Mouse (Mus musculus) T-helper 17 cell (primary cell): ENCODE measurements around the gene Gramd4.
"Not testable (repeated sequence)": the region's sequence is repeated elsewhere in the genome, so short reads cannot be mapped to it uniquely, and the experiment has no call there.

Experiments
- in situ Hi-C, 2 experiments: fragments of 300-600 bp; cut with MboI, MseI; formaldehyde crosslinking; loops; 1 replicate in 1 of 2; 2 replicates in 1 of 2; pipeline ENCODE4 v1.15.1; 2025; ENCODE audit warnings: high pct_unique_total_duplicates in 2 of 2

Gramd4 gene

DNA sequence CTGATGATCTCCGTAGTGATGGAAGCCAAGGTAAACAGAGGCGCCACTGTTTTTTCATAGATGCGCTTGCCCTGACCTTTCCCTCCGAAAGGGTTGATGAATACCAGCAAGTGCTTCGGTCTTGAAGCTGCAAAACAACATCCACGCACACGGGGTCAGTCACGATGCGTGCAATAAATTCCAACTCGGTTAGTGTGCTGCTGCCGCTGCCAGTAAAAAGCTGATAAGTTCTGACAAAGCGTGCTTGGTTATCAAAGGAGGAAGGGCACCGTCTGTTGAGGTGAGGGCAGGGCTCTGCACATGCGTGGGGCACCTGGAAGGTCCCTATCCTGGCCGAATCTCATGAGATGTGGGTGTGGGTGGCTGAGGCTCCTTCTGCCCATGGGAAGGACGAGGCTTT is 101.6 kb downstream of the Gramd4 start:
- in situ Hi-C loops = no loop called here

DNA sequence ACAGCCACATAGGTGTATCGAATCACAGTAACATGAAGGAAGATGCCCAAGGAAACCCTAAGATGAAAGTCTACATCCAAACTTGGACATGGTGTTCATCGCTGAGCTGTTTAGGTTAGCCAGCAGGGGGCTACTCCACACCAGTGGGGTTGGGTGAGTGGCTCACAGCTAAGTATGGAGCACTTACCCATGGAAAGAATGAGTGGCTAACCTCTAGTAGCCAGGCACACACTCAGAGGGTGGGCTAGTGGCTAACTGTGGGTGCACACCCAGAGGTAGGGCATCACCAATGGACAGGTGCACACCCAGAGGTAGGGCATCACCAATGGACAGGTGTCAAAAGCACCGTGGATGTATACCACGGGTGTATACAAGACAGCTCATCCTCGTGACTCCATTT is 102.2 kb downstream of the Gramd4 start:
- in situ Hi-C loops = no loop called here

GRCm38 (mm10) chr15:86160906-86161305 is 103.4 kb downstream of the Gramd4 start:
- in situ Hi-C loops = no loop called here

DNA sequence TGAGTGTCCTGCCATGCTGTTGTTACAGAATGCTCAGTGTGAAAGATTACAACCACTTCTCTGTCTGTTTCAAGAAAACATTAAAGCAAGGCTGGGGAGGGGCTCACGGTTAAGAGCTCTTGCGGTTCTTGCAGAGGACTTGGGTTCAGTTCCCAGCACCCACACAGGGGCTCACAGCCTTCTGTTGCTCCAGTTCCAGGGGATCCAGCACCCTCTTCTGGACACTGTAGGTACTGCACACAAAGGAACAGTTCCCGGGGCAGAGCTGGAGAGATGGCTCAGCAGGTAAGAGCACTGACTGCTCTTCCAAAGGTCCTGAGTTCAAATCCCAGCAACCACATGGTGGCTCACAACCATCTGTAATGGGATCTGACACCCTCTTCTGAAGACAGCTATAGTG is 104.3 kb downstream of the Gramd4 start:
- in situ Hi-C loops = not testable (repeated sequence)

DNA sequence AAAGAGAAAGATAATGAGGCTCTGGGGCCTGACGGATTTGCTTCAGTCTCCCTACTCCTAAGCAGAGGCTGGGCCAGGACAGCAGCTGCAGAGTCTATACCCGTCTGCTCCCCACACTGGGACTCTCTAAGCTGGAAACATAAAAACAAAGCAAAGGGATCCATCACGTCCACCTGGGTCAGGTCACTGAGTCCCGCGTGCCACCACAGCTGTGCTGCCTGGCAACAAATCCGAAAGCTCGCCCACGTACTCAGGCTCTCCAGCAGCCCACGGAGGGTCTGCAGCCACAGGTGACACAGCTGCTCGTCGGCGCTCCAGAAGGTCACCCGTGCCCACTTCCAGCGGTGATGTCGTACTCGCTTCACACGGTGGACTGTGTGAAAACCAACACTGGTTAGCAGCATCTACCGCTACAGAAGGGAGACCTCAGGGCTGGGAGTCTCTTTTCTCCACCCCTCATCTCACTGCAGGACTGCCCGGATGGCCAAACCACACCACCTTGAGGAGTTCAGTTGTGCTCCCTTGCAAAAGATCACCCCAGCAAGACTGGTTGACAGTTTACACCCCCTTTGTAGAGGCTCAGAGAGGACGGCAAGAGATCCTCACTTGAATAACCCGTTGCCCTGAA is 107.3 kb downstream of the Gramd4 start:
- in situ Hi-C loops = loop anchor here in 1 of 2 experiments (5.0 kb wide), 1 partner anchor 37 kb away; no protein-coding TSS in a partner anchor

DNA sequence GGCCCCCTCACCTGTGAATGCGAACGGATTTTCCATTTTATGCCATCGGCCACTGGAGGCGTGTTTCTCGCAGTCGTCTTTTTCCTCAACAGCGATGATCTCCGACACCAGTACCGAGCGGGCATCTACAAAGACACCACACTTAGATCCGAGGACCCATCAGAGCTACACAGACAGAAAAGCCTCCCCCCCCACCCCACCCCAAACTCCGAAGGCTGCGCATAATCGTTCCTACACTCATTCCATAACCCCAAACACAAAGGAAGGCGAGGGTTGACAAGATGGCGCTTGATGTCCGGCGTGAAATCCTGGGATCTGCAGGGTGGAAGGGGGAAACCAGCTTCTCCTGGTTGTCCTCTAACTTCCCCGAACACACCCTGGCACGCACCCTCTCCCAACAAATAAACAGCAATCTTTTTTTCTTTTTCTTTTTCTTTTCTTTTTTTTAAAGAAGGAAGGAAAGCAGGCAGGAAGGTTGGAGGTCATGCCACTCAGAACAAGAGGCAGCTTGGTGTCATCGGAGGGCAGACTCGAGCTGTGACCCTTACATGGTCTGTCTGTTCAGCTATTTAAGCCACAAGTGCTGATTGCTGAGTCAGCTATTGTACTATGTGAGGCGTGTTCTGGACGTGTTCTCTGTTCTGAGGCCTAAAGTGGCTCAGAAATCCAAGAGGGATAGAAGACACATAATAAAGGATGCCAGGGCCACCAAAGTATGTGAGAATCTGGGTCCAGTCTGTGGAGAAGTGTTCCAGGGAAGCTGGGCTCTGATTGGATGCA is 108.5 kb downstream of the Gramd4 start:
- in situ Hi-C loops = loop anchor here in 1 of 2 experiments (5.0 kb wide), 1 partner anchor 36 kb away; no protein-coding TSS in a partner anchor

GRCm38 (mm10) chr15:86167032-86167655 is 109.6 kb downstream of the Gramd4 start:
- in situ Hi-C loops = loop anchor here in 1 of 2 experiments (5.0 kb wide), 1 partner anchor 35 kb away; no protein-coding TSS in a partner anchor

GRCm38 (mm10) chr15:86167787-86168504 is 110.5 kb downstream of the Gramd4 start:
- in situ Hi-C loops = loop anchor here in 1 of 2 experiments (5.0 kb wide), 1 partner anchor 34 kb away; no protein-coding TSS in a partner anchor

GRCm38 (mm10) chr15:86168505-86168867 is 111.0 kb downstream of the Gramd4 start:
- in situ Hi-C loops = loop anchor here in 1 of 2 experiments (5.0 kb wide), 1 partner anchor 34 kb away; no protein-coding TSS in a partner anchor

DNA sequence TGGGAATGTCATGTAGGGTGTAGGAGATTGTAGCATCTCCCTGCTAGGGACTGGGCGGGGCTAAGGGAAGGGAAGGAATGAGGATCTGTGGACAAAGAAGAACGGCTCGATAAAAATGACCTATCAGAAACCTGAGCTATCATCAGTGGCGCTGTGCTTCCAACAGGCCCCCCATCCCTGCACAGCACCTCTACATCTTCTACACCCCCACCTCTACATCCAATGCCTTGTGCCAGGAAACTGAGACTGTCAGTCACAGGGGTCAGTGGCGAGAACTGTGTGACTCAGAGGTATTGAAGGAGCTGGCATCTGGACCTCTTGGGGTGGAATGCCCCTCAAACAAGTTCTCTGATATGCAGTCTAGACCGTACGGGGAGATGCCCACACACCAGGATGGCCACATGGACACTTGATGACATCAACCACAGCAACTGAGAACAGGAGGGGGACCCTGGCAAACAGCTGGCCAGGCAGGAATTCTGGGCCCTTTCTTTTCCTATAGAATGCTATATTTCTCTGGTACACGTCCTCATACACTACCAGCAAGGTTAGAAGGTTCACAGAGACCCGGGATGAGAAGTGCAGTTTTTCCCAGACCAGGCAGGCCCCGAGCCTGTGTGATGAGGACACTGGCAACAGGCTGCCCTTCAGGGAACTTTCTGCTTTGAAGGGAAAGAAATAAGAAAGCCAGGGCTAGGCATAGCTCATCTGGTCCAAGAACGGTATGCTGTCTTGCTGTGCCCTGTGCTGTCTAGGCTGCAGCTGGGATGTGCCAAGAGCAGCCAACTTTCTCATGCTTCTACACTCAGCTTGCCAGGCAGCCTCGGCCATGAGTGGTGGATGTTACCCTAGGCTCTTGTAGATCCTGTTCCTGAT is 111.7 kb downstream of the Gramd4 start:
- in situ Hi-C loops = loop anchor here in 1 of 2 experiments (5.0 kb wide), 1 partner anchor 33 kb away; no protein-coding TSS in a partner anchor

GRCm38 (mm10) chr15:86169817-86170110 is 112.3 kb downstream of the Gramd4 start:
- in situ Hi-C loops = loop anchor here in 1 of 2 experiments (5.0 kb wide), 1 partner anchor 33 kb away; no protein-coding TSS in a partner anchor

GRCm38 (mm10) chr15:86171316-86171715 is 113.8 kb downstream of the Gramd4 start:
- in situ Hi-C loops = no loop called here

- in situ Hi-C loops = no loop called here
These were observed 114.6 kb downstream of the Gramd4 start for GRCm38 (mm10) chr15:86172124-86172523.

GRCm38 (mm10) chr15:86172526-86172925 is 115.0 kb downstream of the Gramd4 start:
- in situ Hi-C loops = no loop called here

- in situ Hi-C loops = no loop called here
These were observed 115.9 kb downstream of the Gramd4 start for GRCm38 (mm10) chr15:86173136-86173985.

DNA sequence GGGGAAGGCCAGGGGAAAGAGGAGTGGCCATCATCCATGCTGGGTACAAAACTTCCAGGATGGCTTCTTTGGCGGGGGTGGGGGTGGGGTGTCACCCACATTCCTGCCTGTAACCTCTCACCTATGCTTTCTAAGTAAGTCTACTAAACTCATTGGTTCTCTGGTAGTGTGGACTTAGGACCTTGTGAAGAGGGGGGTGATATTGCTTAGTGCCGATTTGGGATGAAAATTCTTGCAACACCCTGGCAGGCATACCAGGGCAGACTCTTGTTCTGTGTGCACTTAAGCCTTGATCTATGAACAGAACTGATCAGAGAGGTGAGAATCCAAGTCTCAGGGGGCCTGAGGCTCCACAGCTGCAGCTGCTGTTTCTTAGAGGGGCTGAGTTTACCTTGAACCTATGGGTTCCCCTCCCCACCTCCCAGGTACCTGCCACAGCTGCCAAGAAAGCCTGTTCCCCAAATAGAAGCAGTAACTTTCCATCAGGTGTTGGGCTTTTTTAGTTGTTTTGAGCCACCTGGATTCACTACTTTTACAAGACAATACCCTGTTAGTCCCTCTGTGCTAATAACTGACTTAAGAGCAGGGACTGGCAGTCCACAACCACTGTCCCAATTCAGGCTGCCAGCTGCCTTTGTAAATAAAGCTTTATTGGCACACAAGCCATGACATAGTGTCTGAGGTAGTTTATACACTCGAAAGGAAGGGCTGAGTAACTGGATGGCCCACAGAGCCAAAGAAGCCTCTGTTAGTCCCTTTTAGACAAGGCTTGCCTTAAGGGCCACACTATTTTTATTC is 118.0 kb downstream of the Gramd4 start:
- in situ Hi-C loops = no loop called here

GRCm38 (mm10) chr15:86176166-86176565 is 118.7 kb downstream of the Gramd4 start:
- in situ Hi-C loops = no loop called here

DNA sequence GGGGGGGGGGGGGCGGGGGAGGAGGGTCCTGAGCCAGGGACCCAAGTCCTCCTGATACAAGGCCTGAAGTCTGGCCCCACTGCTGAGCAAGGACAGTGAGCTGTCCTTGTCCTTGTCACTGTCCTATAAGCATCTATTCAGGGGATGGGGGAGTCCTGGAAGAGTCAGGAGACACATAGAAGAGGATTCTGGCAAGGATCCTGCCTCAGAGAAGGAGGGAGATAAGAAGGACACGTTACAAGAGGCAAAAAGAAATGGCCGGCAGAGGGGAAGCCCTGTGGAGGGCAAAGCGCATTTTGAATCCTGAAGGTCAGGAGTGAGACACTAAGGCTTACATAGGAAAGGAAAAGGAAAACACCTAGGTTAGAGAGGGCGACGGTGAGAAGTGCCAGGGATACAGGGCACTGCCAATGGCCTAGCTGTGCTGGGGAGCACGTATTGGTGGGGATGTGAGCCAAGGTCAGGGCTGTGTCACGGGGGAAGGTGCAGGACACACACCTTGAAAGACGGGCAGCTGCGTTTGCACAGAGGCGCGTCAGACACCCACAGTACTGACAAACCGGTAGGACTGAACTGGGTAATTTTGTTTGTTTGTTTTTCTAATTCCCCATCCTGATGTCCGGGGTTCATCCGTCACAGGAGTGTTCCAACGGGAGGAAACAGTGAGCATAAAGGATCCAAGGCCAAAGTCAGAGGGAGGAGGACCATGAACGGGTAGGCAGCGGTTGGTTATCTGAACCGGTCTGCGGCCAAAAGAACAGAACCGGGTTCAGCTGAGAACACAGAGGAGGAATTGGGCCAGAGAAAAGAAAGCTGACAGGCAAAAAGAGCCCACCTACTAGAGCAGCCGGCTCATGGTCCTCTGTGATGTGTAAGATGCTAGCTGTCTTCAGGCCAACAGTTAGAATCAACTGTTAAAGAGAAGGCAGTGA is 119.5 kb downstream of the Gramd4 start:
- in situ Hi-C loops = no loop called here
